Mouse (Mus musculus): ENCODE results near the gene Socs5. TPM values are rescaled to one million over a fixed set of nuclear protein-coding genes. Genes with fewer than 3 reads are reported as not detected.

Socs5 gene
- polyA plus RNA-seq, 2 experiments from 2014 or later = 8.7 to 9.3 TPM

GRCm38 (mm10) chr17:87108507-87109292, 1.2 kb downstream of the Socs5 start:
- peak; percentile 9 for ATAC-seq

- no peak for ATAC-seq
Measured at GRCm38 (mm10) chr17:87109504-87109903, 2.0 kb downstream of the Socs5 start.

DNA sequence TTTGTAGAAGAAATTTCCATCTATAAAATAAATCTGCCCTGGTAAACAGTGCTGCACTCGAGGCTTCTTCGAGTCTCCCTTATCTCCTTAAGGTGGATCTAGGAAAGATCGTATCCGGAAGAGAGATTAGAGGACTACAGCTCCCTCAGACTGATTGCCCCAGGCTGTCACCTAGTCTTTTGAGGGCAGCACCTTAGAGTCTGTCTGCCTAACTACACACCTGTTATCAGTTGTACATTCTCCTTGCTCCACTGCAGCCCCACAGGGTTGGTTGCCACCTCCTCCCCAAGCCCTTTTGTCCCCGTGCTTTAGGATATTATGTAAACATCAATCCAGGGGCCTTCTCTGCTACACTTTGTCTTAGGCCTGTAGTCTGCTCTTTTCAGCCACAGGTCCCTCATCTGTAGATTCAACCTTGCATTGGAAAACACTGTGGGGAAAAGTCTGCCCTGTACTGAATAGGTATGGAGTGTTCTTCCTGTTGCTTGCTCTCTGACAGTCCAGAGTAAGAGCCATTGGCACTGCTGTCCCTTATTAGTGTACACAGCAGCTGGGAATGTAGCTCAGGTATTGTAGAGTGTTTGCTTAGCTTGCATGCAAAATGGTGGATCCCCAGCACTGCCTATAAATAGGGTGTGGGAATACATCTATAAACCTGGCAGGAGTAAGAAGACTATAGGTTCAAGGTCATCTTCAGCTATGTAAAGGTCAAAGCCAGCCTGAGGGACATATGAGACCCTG, 5.5 kb downstream of the Socs5 start:
- ATAC-seq = no peak

- no peak for ATAC-seq
Measured at GRCm38 (mm10) chr17:87115615-87116014, 8.1 kb downstream of the Socs5 start.

DNA sequence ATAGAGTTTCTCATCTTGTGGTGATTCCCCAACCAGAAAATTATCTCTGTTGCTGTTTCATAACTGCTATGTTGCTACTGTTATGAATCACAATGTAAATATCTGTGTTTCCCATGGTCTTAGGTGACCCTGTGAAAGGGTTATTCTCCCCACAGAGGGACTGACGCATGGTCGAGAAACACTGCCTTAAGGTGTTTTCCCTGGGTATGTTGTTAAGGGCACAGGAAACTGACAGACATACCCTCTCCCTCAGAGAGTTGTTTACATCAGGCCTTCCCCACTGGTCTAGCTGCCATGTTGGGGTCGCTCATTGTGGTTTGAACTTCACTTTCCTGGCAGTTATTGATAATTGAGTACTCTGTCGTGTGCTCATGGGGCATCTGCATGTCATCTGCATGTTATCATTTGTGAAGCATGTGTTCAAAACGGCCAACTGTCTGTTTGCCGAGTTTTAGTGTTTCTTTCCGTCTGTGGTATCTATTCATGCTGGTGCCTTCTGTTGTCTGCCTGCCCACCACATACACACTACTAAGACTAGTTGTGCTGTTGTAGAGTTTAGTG, 11.6 kb downstream of the Socs5 start:
- ATAC-seq = peak; percentile 96

GRCm38 (mm10) chr17:87125344-87125743, 17.9 kb downstream of the Socs5 start:
- no peak for ATAC-seq

DNA sequence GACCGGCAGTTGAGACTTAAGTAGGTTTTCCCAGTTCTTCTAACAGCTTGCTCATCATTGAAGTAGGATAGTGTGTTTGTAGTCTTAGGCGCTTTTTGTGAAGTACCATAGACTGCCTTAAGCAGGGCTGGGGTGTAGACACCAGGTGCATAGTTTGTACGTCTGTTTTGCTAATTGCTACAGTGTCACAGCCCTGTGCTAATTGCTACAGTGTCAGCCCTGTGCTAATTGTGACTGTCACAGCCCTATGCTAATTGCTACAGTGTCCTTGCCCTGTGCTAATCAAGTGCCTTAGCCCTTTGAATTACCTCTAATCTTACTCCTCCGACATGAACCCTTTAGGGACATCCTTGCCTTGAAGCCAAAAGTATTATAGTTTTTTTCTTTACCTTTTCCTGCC, 24.8 kb downstream of the Socs5 start:
- ATAC-seq = no peak

DNA sequence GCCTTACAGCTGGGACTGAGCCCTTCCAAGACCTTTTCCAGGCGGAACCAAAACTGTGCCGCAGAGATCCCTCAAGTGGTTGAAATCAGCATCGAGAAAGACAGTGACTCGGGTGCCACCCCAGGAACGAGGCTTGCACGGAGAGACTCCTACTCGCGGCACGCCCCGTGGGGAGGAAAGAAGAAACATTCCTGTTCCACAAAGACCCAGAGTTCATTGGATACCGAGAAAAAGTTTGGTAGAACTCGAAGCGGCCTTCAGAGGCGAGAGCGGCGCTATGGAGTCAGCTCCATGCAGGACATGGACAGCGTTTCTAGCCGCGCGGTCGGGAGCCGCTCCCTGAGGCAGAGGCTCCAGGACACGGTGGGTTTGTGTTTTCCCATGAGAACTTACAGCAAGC, 26.3 kb downstream of the Socs5 start:
- ATAC-seq = no peak

DNA sequence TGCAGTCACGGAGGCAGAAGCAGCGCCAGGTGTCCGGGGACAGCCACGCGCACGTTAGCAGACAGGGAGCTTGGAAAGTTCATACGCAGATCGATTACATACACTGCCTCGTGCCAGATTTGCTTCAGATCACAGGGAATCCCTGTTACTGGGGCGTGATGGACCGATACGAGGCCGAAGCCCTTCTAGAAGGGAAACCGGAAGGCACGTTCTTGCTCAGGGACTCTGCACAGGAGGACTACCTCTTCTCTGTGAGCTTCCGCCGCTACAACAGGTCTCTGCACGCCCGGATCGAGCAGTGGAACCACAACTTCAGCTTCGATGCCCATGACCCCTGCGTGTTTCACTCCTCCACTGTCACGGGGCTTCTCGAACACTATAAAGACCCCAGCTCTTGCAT, 27.2 kb downstream of the Socs5 start:
- no peak for ATAC-seq

GRCm38 (mm10) chr17:87135741-87136140, 28.3 kb downstream of the Socs5 start:
- no peak for ATAC-seq

DNA sequence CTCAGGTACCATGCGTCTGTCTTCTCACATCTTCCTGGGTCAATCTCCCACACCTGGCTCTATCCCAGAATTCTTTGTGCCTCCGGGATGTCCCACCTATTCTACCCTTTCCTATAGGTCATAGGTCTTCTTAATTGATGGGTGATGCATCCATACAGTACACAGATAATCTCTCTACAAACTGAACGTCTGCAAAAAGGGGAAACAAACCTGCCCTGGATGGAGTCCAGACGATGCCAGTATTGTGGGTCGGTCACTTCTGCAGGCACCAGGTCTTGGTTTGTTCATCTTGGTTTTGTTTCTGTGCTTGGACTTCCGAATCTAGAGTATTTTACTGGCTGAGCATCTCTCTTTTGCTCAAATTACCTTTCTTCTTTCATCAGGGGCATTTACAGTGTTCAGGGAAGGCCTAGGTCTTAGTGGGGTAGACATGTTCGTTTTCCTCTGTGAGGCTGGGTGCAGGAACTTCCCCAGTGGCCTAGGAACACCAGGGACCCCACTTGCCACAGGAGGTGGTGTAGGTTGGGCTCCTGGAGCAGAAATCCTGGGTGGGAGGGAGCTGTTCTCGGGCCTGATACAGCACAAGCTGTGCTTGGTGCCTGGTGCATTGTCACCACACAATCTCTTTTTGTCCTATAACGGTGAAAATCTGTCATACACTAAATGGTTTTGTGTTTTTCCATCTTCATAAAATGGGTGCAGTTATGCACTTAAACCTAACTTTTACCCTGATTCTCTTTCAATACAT, 33.9 kb downstream of the Socs5 start:
- no peak for ATAC-seq

- ATAC-seq = no peak
Measured at GRCm38 (mm10) chr17:87142271-87142670, 34.8 kb downstream of the Socs5 start.

DNA sequence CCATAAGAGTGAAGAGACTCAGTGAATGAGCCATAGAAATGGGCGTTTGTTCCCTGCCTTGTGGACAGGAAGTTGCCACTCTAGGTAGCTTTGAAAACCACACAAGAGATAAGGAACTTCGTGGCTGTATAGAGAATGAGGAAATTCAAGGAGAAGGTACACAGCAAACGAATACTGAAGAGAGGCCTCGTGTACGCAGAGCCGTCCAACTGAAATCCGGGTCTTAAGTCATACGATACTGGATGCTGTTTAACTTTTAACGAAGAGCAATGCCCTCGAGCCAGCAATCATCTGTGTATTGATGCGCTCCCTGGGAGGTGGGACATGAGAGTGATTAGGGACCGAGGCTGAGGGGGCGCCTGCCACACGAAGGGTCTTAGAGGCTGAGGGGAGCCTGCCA, 35.7 kb downstream of the Socs5 start:
- peak; percentile 29 for ATAC-seq

DNA sequence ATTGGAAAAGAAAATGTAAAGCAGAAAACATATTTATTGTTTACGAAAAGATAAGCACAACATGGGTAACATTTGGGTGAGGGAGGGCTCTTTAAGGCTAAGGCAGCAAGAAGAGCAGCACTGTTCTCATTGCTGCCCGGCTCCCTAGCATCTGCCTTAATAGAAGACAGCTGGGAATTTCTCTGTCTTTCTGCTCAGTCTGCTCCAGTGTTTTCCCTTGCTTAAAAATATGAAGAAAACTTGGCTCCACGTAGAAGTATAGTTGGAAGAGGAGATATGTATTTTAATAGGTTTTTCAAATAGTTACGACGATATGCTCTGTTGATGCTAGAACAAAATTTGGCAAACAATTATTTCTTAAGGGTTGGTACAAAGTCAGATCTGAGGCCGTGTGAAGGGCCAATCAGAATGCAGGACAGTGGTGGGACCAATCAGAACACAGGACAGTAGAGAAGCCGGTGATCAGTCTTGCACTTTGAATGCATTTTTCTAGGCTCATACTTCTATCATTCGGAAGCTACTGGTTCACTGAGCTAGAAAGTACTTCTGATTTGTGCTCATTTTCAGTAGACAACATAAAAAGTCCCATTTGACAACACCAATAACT, 39.0 kb downstream of the Socs5 start:
- no peak for ATAC-seq

DNA sequence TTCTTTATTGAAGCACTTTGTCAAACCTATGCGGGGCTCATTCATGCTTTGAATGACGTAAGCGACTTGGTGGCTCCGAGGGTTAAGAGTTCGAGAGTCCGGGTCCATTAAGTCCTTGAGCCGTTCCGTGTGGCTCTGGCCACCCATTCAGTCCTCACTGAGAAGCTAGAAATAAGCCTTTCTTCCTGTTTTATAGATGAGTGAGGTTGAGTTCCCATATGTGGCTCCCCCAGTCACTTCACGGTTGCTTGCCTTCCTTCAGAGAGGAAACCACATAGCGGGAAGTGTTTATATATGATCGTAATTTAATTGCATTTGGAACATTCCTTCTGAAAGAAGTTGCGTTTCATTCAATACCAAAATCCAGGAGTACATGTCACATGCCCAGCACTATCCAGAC, 42.3 kb downstream of the Socs5 start:
- ATAC-seq = no peak

- ATAC-seq = no peak
Measured at GRCm38 (mm10) chr17:87152984-87153383, 45.5 kb downstream of the Socs5 start.

DNA sequence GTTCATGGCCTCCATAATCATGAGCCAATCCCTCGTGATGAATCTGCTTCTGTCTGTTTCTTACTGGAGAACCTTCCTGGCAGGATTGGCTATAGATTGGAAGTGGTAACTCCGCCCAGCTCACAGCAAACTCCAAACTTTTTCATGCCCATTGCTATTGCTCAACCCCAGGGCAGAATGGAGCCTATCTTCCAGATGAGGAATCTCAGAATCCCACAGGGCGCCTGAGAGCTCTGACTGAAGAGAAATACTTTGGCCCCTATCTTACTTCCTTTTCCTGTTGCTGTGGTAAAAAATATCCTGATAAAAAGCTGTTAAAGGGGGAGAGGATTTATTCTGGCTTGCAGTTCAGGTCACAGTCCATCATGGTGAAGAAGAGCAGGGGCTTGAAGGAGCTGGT, 48.2 kb downstream of the Socs5 start:
- ATAC-seq = no peak

DNA sequence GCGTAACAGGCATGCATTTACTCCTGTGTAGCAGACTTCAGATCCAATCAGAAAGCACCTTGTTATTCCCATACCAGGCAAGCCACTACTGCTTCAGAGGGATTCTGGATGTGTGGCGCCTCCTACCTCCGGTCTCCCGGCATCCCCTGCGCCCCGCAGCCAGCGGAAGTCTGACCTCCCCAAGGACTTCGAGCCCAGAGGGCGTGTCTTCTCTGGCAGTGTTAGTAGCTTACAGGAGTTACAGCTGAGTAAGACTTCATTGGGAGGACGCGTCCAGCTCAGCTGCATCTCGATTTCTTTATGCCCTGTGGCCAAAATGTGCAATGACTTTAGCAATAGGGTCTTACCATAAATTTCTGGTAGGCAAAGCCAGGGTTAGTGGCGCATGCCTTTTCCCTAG, 50.3 kb downstream of the Socs5 start:
- ATAC-seq = no peak

DNA sequence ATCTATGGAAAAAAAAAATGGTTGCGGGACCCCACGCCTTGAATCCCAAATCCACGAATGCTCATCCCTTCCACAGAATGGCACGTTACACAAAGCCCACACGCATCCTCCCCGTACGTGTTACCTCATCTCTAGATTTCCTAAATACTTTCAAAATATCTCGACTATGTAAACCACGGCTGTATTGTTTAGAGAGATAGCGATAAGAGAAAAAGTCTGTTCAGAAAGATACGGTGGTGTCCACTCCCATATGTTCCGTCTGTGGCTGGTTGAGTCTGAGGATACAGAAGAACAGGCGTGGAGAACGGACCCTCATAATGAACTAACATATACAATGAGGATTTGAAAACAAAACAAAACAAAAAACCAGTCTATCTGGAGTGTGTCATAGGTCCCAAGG, 51.1 kb downstream of the Socs5 start:
- no peak for ATAC-seq

DNA sequence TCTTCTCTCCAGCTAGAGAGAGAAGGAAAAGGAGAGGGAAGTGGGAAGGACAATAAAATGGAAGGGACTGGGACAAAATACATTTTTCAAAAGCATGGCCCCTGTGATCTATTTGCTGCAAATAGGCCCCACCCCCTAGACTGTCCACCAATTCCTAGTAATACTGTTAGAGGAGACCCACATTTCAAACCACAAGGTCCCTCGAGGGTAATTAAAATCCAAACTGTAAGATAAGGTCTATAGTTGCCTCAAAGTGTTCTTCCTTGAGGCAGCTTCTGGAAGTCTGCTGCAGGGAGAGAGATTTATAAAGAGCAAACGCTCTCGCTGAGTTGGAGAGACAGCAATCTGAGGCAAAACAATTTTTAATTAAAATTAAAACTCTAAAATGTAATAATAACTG, 52.8 kb downstream of the Socs5 start:
- ATAC-seq = no peak

- ATAC-seq = no peak
Measured at GRCm38 (mm10) chr17:87164312-87164922, 56.9 kb downstream of the Socs5 start.

- no peak for ATAC-seq
Measured at GRCm38 (mm10) chr17:87167407-87167806, 59.9 kb downstream of the Socs5 start.

All from CD4-positive, CD25-positive, alpha-beta regulatory T cell, adult 4 months (primary cell).